Mouse (Mus musculus) forebrain, embryonic 15.5 days (tissue): ENCODE results near the gene Arl3. TPM values are rescaled to one million over a fixed set of nuclear protein-coding genes. Genes with fewer than 3 reads are reported as not detected.
A peak's percentile ranks its signal among the peaks of the same experiment; 100 is the strongest.

Experiments used
- ATAC-seq: fragments of 200-750 bp; cut with Nextera tagmentation; replicated peaks from 2 replicates; pipeline ENCODE4 v1.8.0; 2017; ENCODE audit warnings: mild to moderate bottlenecking, moderate TSS enrichment, moderate library complexity
- H3K27ac ChIP-seq: fragments of 300-500 bp; sonication (generic); replicated peaks from 2 replicates; pipeline ENCODE4 v1.5.1; 2015; ENCODE audit warnings: mild to moderate bottlenecking, inconsistent platforms
- H3K27me3 ChIP-seq: fragments of 300-500 bp; sonication (generic); 2 replicates; pipeline ENCODE4 v1.6.1; 2015; ENCODE audit warnings: inconsistent platforms
- H3K36me3 ChIP-seq: fragments of 300-500 bp; sonication (generic); 2 replicates; pipeline ENCODE4 v1.6.1; 2015; ENCODE audit warnings: mild to moderate bottlenecking, inconsistent platforms
- H3K4me1 ChIP-seq: fragments of 300-500 bp; sonication (generic); 2 replicates; pipeline ENCODE4 v1.6.1; 2015; ENCODE audit warnings: inconsistent platforms
- H3K4me2 ChIP-seq: fragments of 300-500 bp; sonication (generic); replicated peaks from 2 replicates; pipeline ENCODE4 v1.6.1; 2015; ENCODE audit warnings: mild to moderate bottlenecking, inconsistent platforms
- H3K4me3 ChIP-seq: fragments of 300-500 bp; sonication (generic); 2 replicates; pipeline ENCODE4 v1.5.1; 2015; ENCODE audit warnings: mild to moderate bottlenecking, inconsistent platforms
- H3K9ac ChIP-seq: fragments of 300-500 bp; sonication (generic); replicated peaks from 2 replicates; pipeline ENCODE4 v1.6.1; 2015; ENCODE audit warnings: mild to moderate bottlenecking, inconsistent platforms
- H3K9me3 ChIP-seq: fragments of 300-500 bp; sonication (generic); 2 replicates; pipeline ENCODE4 v1.6.1; 2016; ENCODE audit warnings: inconsistent platforms
- WGBS: fragments of 180-500 bp; shearing (Covaris S2); methylation state at CpG from one replicate; pipeline ENCODE4 v1.1.7; 2015; ENCODE audit warnings: mixed read lengths; 5-methylcytosine and 5-hydroxymethylcytosine counted together
- polyA plus RNA-seq: library from polyadenylated mRNA; unstranded; fragments of >200 nt; fragmentation: Nextera tagmentation; extraction: Ambion mirVana; gene quantifications from 2 replicates; pipeline ENCODE4 v1.2.1, GENCODE M21; 2015

Arl3 gene
- polyA plus RNA-seq, 1 experiment from 2014 or later = 241 TPM

DNA sequence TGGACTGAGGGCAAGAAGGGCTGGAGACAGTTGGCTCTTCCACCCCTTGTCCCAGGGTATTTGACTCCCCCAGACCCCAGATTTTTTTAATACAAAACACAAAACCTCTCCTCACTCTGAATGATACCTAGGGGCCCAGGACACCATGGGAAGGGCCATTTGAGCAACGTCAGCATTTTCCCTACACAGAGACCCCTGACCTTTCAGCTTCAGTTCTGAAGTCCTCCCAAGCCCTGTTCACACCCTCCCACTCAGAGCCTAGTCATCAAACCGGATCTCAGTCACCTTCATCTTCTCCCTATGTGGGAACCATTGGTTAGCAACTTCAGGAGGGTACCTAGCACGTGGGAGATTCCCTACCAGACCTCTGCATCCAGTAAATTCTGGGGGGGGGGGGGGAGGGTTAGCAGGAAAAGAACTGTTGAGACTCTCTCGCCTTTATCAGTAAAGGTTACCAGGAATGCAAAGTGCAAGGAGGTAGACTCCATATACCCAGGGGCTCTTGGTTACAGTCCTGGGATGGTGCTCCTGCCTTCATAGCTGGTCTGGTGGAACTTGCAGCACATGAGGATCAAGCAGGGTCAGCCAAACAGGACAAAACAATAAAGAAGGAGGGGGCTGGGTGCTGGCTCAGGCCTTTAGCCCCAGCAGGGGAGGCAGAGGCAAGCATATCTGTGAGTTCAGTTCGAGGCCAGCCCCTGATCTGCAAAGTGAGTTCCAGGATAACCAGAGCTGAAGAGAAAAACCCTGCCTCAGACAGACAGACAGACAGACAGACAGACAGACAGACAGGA, 54.0 kb downstream of the Arl3 start:
- 19% methylated on average over 5 of the region's 5 CpGs for WGBS
- H3K4me1 ChIP-seq = peaks cover 29% of the 10 kb centered on the region
- no peak overlapping the region for H3K9ac ChIP-seq
- no peaks in the 10 kb centered on the region for H3K9me3 ChIP-seq
- no peak for ATAC-seq
- H3K27ac ChIP-seq = peak overlapping the region; percentile 28; the same call in 1 of the 2 replicates
- no peaks in the 10 kb centered on the region for H3K27me3 ChIP-seq
- H3K36me3 ChIP-seq = peaks cover 24% of the 10 kb centered on the region
- H3K4me2 ChIP-seq = peak overlapping the region; percentile 27; the same call in 1 of the 2 replicates
- H3K4me3 ChIP-seq = no peak overlapping the region

DNA sequence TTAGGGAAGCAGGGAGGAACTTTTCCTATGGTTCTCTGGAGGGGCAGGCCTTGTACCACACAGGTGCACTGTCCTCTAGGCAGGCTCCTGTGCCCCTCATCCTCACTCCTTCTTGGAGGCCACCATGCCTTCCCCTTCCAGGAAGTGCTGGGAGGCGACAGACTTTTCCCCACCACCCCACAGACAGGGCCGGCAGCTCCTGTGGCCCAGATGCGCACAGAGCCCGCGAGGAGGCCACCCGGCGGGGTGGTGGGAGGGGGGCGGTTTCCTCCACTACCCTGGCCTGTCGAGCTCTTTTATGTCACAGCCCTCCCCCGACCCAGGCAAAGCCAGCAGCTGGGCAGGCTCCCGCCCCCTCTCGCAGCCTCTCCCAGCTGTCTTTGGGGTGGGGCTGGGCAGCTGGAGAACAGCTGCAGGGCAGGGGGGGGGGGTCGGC, 54.6 kb downstream of the Arl3 start:
- Histone ChIP-seq H3K4me3 (no peak overlapping the region), H3K4me1 (peaks cover 22% of the 10 kb centered on the region), H3K9ac (0 out of 2 replicates have a peak overlapping the region, but pooled peaks have one; percentile 19), H3K27me3 (no peaks in the 10 kb centered on the region), H3K27ac (peak overlapping the region; percentile 28; the same call in 1 of the 2 replicates), H3K36me3 (peaks cover 29% of the 10 kb centered on the region), H3K9me3 (no peaks in the 10 kb centered on the region), H3K4me2 (peak overlapping the region; percentile 27)
- peak; percentile 44 for ATAC-seq
- WGBS = 1% methylated on average over 13 of the region's 13 CpGs

DNA sequence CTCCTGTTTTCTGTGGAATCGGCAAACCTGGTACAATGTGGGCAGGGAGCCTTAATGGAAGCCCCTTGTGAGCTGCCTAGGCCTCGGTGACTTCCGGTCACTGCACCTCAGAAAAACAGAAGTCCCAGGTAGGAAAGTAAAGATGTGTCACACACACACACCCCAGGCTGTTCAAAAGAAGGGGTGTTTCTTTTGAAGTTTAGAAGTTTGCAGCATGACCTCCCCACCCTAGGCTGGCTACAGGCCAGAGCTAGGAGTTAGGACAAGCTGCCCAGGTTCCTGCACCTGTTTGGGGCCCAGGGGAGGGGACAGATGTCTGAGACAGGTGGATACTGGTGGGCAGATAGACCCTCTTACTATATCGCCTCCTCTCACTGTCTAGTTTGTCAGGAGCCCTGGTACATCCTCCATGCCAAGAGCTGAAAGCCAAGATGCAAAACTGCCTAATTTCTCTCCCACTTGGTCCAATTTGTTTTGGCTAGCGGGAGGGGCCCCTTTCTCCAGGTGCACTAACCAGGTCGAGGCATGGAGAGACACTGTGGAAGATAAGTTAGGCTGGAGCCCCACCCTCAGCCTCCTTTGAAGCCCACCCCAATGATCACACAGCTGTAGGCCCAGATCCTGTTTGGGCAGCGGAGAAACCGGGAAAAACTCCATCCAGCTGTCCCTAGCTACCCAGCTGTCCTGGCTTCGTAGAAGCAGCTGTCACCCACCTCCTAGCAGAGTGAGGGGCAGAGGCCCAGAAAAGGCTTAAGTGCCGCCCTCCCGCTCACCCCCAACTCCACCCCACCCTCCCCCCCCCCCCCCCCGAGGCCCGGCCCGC, 55.3 kb downstream of the Arl3 start:
- ATAC-seq = peak; percentile 38; the same call in 1 of the 2 replicates
- peaks cover 36% of the 10 kb centered on the region for H3K36me3 ChIP-seq
- WGBS = 37% methylated on average over 10 of the region's 14 CpGs
- H3K27ac ChIP-seq = peak overlapping the region; percentile 28
- no peaks in the 10 kb centered on the region for H3K9me3 ChIP-seq
- H3K9ac ChIP-seq = no peak overlapping the region
- H3K4me2 ChIP-seq = no peak overlapping the region
- peaks cover 18% of the 10 kb centered on the region for H3K4me1 ChIP-seq
- no peak overlapping the region for H3K4me3 ChIP-seq
- H3K27me3 ChIP-seq = no peaks in the 10 kb centered on the region

DNA sequence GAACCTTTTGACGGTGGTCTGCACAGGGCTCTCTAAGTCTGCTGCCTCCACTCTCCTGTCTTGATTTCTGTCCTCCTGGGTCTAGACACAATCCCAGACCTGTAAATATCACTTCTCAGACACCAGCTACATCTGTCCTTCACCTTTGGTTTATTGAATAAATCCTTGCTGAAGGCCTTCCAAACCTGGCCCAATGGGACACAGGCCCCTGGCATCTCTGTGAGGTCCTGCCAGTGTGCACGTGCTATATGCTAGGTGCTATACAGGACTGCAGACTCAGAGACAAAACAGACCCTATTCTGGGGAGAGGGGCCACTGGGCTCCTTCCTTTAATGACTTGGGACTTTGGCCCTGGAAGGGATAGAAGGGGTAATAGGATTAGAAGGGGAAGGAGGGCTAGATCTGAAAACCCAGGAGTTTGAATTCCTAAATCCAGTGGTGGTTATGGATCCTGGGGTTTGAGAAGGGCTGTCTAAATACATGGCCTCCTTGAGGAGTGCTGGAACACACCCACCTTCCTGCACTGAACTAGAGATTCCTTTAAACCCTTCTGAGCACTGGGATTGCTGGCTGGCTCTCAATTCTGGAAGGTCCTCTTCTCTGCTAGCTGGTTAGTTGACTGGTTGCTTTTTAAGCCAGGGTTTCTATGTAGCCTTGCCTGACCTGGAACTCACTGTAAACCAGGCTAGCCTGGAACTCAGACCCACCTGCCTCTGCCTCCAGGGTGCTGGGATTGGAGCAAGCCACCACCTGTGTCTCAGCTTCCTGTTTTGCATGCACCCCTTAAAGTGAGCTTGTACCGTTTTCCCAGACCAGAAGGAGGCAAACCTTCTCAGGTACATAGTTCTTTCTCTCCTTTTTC, 56.1 kb downstream of the Arl3 start:
- Histone ChIP-seq H3K27me3 (no peaks in the 10 kb centered on the region), H3K9ac (no peak overlapping the region), H3K27ac (peak overlapping the region; percentile 28), H3K4me3 (no peak overlapping the region), H3K36me3 (peaks cover 44% of the 10 kb centered on the region), H3K9me3 (no peaks in the 10 kb centered on the region), H3K4me2 (no peak overlapping the region), H3K4me1 (peaks cover 13% of the 10 kb centered on the region)
- 54% methylated on average over 3 of the region's 3 CpGs for WGBS
- no peak for ATAC-seq

DNA sequence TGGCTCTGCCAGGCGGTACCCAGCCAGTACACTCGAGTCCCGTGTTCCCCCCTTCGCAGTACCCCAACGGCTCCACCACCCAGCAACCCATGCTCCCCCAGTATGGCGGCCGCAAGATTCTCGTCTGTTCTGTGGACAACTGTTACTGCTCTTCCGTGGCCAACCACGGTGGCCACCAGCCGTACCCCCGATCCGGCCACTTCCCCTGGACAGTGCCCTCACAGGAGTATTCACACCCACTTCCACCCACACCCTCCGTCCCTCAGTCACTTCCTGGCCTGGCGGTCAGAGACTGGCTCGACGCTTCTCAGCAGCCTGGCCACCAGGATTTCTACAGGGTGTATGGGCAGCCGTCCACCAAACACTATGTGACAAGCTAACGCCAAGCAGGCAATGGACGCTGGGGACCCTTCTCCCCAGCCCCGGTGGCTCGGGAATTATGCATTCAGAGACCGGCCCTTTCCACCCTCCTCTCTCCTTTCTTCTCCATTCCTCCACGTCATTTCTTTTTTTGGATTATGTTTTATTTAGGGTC, 57.6 kb downstream of the Arl3 start:
- no peaks in the 10 kb centered on the region for H3K9me3 ChIP-seq
- ATAC-seq = no peak
- no peak overlapping the region for H3K4me2 ChIP-seq
- no peak overlapping the region for H3K4me3 ChIP-seq
- peaks cover 22% of the 10 kb centered on the region for H3K4me1 ChIP-seq
- H3K27ac ChIP-seq = no peak overlapping the region
- no peaks in the 10 kb centered on the region for H3K27me3 ChIP-seq
- 92% methylated on average over 24 of the region's 24 CpGs for WGBS
- peaks cover 50% of the 10 kb centered on the region for H3K36me3 ChIP-seq
- no peak overlapping the region for H3K9ac ChIP-seq

DNA sequence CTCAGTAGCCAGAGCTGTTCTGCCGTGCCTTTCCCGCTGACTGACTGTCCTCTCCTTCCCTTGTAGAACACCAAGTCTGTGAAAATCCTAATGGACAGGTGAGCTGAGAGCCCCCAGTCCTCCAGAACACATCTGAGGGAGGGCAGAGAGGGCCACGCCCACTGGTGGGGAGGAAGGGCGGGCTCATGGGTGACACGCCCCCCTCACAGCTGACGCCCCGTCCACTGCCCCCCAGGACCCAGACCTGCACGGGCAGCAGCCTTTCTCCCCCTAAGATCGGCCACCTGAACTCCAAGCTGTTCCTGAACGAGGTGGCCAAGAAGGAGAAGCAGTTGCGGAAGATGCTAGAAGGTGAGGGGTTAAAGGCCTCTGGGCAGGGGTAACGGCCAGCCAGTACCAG, 58.6 kb downstream of the Arl3 start:
- no peak for ATAC-seq
- H3K4me3 ChIP-seq = no peak overlapping the region
- no peak overlapping the region for H3K27ac ChIP-seq
- peaks cover 32% of the 10 kb centered on the region for H3K4me1 ChIP-seq
- H3K36me3 ChIP-seq = peaks cover 50% of the 10 kb centered on the region
- no peak overlapping the region for H3K4me2 ChIP-seq
- 88% methylated on average over 12 of the region's 12 CpGs for WGBS
- no peaks in the 10 kb centered on the region for H3K27me3 ChIP-seq
- H3K9ac ChIP-seq = no peak overlapping the region
- no peaks in the 10 kb centered on the region for H3K9me3 ChIP-seq

DNA sequence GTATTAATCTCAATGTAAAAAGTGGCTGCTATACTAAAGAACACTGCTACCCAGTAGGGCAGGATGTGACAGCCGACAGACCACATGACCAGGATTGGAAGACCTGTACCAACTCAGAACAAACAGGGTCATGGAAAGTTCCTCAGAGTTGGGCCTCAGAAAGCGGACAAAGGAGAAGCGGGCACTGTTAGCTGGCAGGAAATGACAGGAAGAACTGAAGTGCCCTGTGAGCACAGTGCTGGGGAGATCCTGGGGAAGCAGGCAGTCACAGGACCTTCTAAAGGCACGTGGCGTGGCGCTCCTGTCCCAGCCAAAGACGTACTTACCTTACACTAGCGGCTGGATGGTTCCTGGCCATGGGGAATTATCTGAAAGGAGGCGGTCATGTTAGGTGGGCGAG, 61.7 kb downstream of the Arl3 start:
- ATAC-seq = no peak
- H3K4me3 ChIP-seq = no peak overlapping the region
- H3K9me3 ChIP-seq = no peaks in the 10 kb centered on the region
- H3K4me1 ChIP-seq = peaks cover 50% of the 10 kb centered on the region
- H3K27ac ChIP-seq = peak overlapping the region; percentile 28; the same call in 1 of the 2 replicates
- H3K4me2 ChIP-seq = no peak overlapping the region
- H3K9ac ChIP-seq = no peak overlapping the region
- no peaks in the 10 kb centered on the region for H3K27me3 ChIP-seq
- 85% methylated on average over 10 of the region's 10 CpGs for WGBS
- H3K36me3 ChIP-seq = peaks cover 44% of the 10 kb centered on the region

DNA sequence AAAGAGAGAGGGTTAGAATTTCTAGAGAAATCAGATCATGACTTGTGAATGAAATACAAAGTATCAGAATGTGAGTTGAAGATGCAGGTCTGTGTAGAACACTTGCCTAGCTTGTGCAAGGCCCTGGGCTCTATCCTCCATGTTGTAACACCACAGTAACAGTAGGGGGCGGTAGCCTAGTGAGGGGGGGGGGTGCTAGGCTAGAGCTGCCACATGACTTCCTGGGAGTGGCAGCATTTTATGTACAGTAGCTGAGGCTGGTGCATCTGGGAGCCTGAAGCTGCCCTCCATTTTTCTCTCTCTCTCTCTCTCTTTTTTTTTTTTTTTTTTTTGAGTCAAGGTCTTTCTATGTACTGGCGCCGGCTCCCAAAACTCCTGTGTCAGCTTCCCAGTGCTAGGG, 62.2 kb downstream of the Arl3 start:
- WGBS = 72% methylated on average over 3 of the region's 3 CpGs
- Histone ChIP-seq H3K27me3 (no peaks in the 10 kb centered on the region), H3K4me3 (no peak overlapping the region), H3K4me1 (peaks cover 54% of the 10 kb centered on the region), H3K9me3 (no peaks in the 10 kb centered on the region), H3K4me2 (no peak overlapping the region), H3K27ac (peak overlapping the region; percentile 28; the same call in 1 of the 2 replicates), H3K36me3 (peaks cover 42% of the 10 kb centered on the region), H3K9ac (no peak overlapping the region)
- no peak for ATAC-seq

DNA sequence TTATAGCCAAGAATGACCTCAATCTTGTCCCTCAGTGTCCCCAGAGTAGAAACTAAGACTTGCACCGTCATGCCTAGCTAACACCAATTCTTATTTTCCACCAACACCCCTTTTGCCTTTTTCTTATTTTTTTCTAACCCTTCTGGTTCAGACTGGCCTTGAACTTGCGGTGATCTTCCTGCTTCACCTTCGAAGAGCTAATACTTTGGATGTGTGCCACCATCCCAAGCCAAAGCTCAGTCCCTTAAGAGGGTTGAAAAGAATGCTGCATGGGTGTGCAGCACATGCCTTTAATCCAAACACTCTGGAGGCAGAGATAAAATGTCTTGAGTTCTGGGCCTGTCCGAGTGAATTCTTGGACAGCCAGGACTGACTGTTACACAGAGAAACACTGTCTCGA, 62.6 kb downstream of the Arl3 start:
- H3K4me3 ChIP-seq = no peak overlapping the region
- H3K9ac ChIP-seq = no peak overlapping the region
- ATAC-seq = no peak
- no peaks in the 10 kb centered on the region for H3K9me3 ChIP-seq
- no peaks in the 10 kb centered on the region for H3K27me3 ChIP-seq
- no peak overlapping the region for H3K4me2 ChIP-seq
- 87% methylated on average over 5 of the region's 5 CpGs for WGBS
- H3K27ac ChIP-seq = no peak overlapping the region
- H3K36me3 ChIP-seq = peaks cover 38% of the 10 kb centered on the region
- peaks cover 59% of the 10 kb centered on the region for H3K4me1 ChIP-seq

DNA sequence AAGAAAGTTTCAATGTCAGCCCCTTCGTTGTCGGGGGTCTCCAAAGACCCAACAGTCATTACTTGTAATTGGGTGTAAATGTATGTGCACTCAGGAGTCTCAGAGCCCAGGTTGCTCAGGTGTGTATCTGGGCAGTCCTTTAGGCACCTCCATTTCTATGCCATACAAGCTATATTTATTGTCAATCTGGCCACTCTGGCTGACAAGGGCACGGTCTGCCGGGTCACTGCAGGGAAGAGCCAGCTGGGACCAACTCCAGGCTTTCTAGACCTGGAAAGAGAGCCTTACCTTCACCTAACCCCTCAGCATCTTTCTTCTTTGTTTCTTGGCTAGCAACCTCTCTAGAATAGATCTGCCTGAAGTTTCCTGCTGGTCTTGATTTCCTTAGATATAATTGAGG, 63.3 kb downstream of the Arl3 start:
- Histone ChIP-seq H3K4me2 (no peak overlapping the region), H3K9ac (no peak overlapping the region), H3K4me3 (no peak overlapping the region), H3K4me1 (peaks cover 65% of the 10 kb centered on the region), H3K27me3 (no peaks in the 10 kb centered on the region), H3K27ac (no peak overlapping the region), H3K9me3 (no peaks in the 10 kb centered on the region), H3K36me3 (peaks cover 33% of the 10 kb centered on the region)
- 86% methylated on average over 4 of the region's 4 CpGs for WGBS
- ATAC-seq = no peak

DNA sequence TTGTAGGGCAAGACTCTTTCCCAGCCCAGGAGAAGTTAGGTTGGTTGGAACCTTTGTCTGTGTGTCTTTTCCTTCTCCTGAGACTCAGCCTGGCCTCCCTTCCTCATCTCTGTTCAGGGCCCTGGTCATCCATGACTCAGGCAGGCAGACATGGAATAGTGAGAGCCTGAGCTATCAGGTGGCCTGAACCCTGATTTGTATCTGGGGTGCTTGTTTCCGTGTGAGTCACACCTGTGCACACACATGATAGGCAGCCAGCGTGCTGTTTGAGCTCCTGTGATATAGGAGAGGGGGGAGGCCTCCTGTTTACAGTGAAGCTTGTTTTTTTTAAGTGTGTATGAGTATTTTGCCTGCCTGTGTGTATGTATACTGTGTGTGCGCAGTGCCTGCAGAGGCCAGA, 63.8 kb downstream of the Arl3 start:
- H3K9ac ChIP-seq = no peak overlapping the region
- no peak overlapping the region for H3K27ac ChIP-seq
- H3K36me3 ChIP-seq = peaks cover 27% of the 10 kb centered on the region

More for the DNA sequence above, 63.8 kb downstream of the Arl3 start:
- no peak for ATAC-seq
- no peaks in the 10 kb centered on the region for H3K9me3 ChIP-seq
- H3K4me2 ChIP-seq = no peak overlapping the region
- 70% methylated on average over 3 of the region's 3 CpGs for WGBS
- H3K4me1 ChIP-seq = peaks cover 71% of the 10 kb centered on the region
- H3K4me3 ChIP-seq = no peak overlapping the region
- no peaks in the 10 kb centered on the region for H3K27me3 ChIP-seq
